In genomic region chr17:62545330-62545729, GRCm38 (mm10) we compare ENCODE assay signal across 10 mouse cellular contexts.
DNase-seq lines count a peak whose midpoint lies in the region; ATAC-seq lines count a peak whose summit lies in the region.
"Had no signal": no experiment of that assay in that cellular context is flagged by ENCODE, and none has a peak within 500 bp of the region (broad histone marks: within the 10 kb centered on the region; RNA-seq: fewer than 3 reads in every experiment).

No protein-coding gene starts in this region.

- H3K4me1 ChIP-seq in heart, embryonic 16.5 days (ENCODE audit: control insufficient read depth, insufficient read depth, low read length): peaks cover 12% of the 10 kb centered on the region
- H3K4me1 ChIP-seq: neural tube, embryonic 13.5 days; stomach, embryonic 15.5 days had no signal

- peak overlapping the region; percentile 60 for H3K4me2 ChIP-seq in heart, embryonic 16.5 days (ENCODE audit: low read depth, low read length)
- H3K4me2 ChIP-seq: neural tube, embryonic 13.5 days; stomach, embryonic 15.5 days had no signal

- H3K27me3 ChIP-seq in heart, embryonic 16.5 days (ENCODE audit: control insufficient read depth, insufficient read depth, low read length): no peaks in the 10 kb centered on the region
- H3K27me3 ChIP-seq: neural tube, embryonic 13.5 days; stomach, embryonic 15.5 days had no signal

- H3K9me3 ChIP-seq in heart, embryonic 16.5 days (replicated peaks; ENCODE audit: control insufficient read depth, low read length): no peaks in the 10 kb centered on the region
- H3K9me3 ChIP-seq: neural tube, embryonic 13.5 days; stomach, embryonic 15.5 days had no signal

- 0 out of 2 replicates have a peak, but pooled peaks have one; percentile 49 for ATAC-seq in heart, embryonic 16.5 days (replicated peaks; ENCODE audit: extremely low read depth, insufficient read depth, low FRiP score)

- H3K27ac ChIP-seq in heart, embryonic 16.5 days (ENCODE audit: low read length): peak overlapping the region; percentile 9
- H3K27ac ChIP-seq: neural tube, embryonic 13.5 days; stomach, embryonic 15.5 days had no signal

- 21% methylated on average over 9 of the region's 9 CpGs for WGBS in heart, embryonic 16.5 days

- H3K4me3 ChIP-seq in heart, embryonic 16.5 days (ENCODE audit: low read length): peak overlapping the region; percentile 18
- H3K4me3 ChIP-seq: neural tube, embryonic 13.5 days; stomach, embryonic 15.5 days had no signal

- DNase-seq in kidney, postnatal 14 days: peak; percentile 6
- DNase-seq in kidney, postnatal 4 days: no peak
- peak; percentile 17 to 72 for DNase-seq in frontal cortex, adult 2 months (ENCODE audit: extremely low spot score in 1 of 2, low spot score in 1 of 2)
- DNase-seq in lung, postnatal 36 days: peak; percentile 4
- no peak for DNase-seq in testis, postnatal 14 days (ENCODE audit: low spot score)
- DNase-seq in embryo, embryonic 10 days (ENCODE audit: low spot score): no peak
- DNase-seq: adrenal gland, postnatal 36 days had no signal

- no peaks in the 10 kb centered on the region for H3K36me3 ChIP-seq in heart, embryonic 16.5 days (ENCODE audit: control insufficient read depth, insufficient read depth)
- H3K36me3 ChIP-seq: neural tube, embryonic 13.5 days; stomach, embryonic 15.5 days had no signal

- no peak overlapping the region for H3K9ac ChIP-seq in heart, embryonic 16.5 days (ENCODE audit: low read length)
- H3K9ac ChIP-seq: neural tube, embryonic 13.5 days; stomach, embryonic 15.5 days had no signal

Comparison
In these comparisons a context has a peak if more than half of its experiments do, and no peak if none do; other contexts are left out.
1. DNase-seq: peak in kidney, postnatal 14 days (single experiment), frontal cortex, adult 2 months (2 of 2) and lung, postnatal 36 days (single experiment); none in kidney, postnatal 4 days (0 of 2), testis, postnatal 14 days (single experiment) and embryo, embryonic 10 days (single experiment).